In the genomic region with DNA sequence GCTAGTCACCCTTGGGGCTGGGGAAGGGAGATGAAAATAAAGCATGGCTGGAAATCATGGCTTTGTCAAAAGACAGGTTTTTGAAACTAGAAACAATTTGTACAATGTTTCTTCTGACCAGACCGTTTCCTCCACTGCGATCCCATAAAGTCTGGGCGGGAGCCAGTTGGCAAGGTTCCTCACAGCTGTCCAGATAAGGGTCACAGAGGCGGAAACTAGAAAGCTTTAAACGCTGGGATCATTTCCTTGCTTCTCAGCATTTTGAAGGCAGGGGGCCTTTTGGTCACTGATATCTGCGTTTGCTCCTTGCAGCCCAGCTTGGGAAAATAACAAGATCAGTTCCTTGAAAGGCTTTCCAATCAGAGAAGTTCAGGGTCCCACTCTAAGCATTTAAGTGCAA, we compare ENCODE assay signal across 10 mouse cellular contexts.
A peak's percentile ranks its signal among the peaks of the same experiment; 100 is the strongest.
DNase-seq lines count a peak whose midpoint lies in the region; ATAC-seq and TF ChIP-seq lines count a peak whose summit lies in the region.
"Had no signal": no experiment of that assay in that cellular context is flagged by ENCODE, and none has a peak within 500 bp of the region (broad histone marks: within the 10 kb centered on the region; RNA-seq: fewer than 3 reads in every experiment).

No protein-coding gene starts in this region.

- 21% methylated on average over 6 of the region's 6 CpGs for WGBS in heart, embryonic 10.5 days
- WGBS in kidney, embryonic 16.5 days, result 7% methylated on average over 6 of the region's 6 CpGs
- 26% methylated on average over 6 of the region's 6 CpGs for WGBS in forebrain, postnatal 0 days

- H3K27ac ChIP-seq in heart, embryonic 10.5 days, result peak overlapping the region; percentile 64
- H3K27ac ChIP-seq in kidney, embryonic 16.5 days (ENCODE audit: low read length), result peak overlapping the region; percentile 58
- no peak overlapping the region for H3K27ac ChIP-seq in forebrain, postnatal 0 days (ENCODE audit: low read depth, low read length)
- H3K27ac ChIP-seq: neural tube, embryonic 12.5 days had no signal

- H3K79me2 ChIP-seq in myocyte (ENCODE audit: control insufficient read depth, insufficient read depth), result no peaks in the 10 kb centered on the region

- H3K9me3 ChIP-seq in heart, embryonic 10.5 days, result no peaks in the 10 kb centered on the region
- no peaks in the 10 kb centered on the region for H3K9me3 ChIP-seq in kidney, embryonic 16.5 days (ENCODE audit: low read length)
- no peaks in the 10 kb centered on the region for H3K9me3 ChIP-seq in forebrain, postnatal 0 days (ENCODE audit: low read length)
- H3K9me3 ChIP-seq: neural tube, embryonic 12.5 days had no signal

- H3ac ChIP-seq in myocyte (ENCODE audit: control insufficient read depth, insufficient read length), result no peak overlapping the region

- H3K27me3 ChIP-seq in heart, embryonic 10.5 days (ENCODE audit: insufficient read depth, poor library complexity, severe bottlenecking), result no peaks in the 10 kb centered on the region
- no peaks in the 10 kb centered on the region for H3K27me3 ChIP-seq in kidney, embryonic 16.5 days (ENCODE audit: insufficient read depth, low read length)
- H3K27me3 ChIP-seq in myocyte (ENCODE audit: control insufficient read depth, insufficient read depth, insufficient read length), result no peaks in the 10 kb centered on the region
- H3K27me3 ChIP-seq in forebrain, postnatal 0 days (ENCODE audit: insufficient read depth, low read length), result no peaks in the 10 kb centered on the region
- H3K27me3 ChIP-seq: neural tube, embryonic 12.5 days had no signal

- H3K4me3 ChIP-seq in heart, embryonic 10.5 days, result no peak overlapping the region
- H3K4me3 ChIP-seq in kidney, embryonic 16.5 days (ENCODE audit: low read length), result no peak overlapping the region
- H3K4me3 ChIP-seq in myocyte, result no peak overlapping the region
- H3K4me3 ChIP-seq in forebrain, postnatal 0 days (ENCODE audit: low read depth, low read length), result no peak overlapping the region
- H3K4me3 ChIP-seq: neural tube, embryonic 12.5 days had no signal

- DNase-seq in left cerebral cortex, postnatal 4 days, result peak; percentile 78
- DNase-seq in left cerebral cortex, adult 11 months (ENCODE audit: low spot score), result no peak
- peak; percentile 24 for DNase-seq in brain, adult 2 months (ENCODE audit: low read depth, low spot score)
- peak; percentile 85 for DNase-seq in heart, embryonic 10.5 days (ENCODE audit: low spot score)
- no peak for DNase-seq in forebrain, postnatal 0 days
- DNase-seq in thymus, adult 18-20 months, result no peak

- H3K4me1 ChIP-seq in heart, embryonic 10.5 days, result peaks cover 11% of the 10 kb centered on the region; the same call in 1 of the 2 replicates
- H3K4me1 ChIP-seq in kidney, embryonic 16.5 days (ENCODE audit: insufficient read depth, low read length), result peaks cover 21% of the 10 kb centered on the region
- no peaks in the 10 kb centered on the region for H3K4me1 ChIP-seq in forebrain, postnatal 0 days (ENCODE audit: insufficient read depth)
- H3K4me1 ChIP-seq: neural tube, embryonic 12.5 days had no signal

- intact Hi-C loops in left cerebral cortex, postnatal 4 days (cut with DNase I), result no loop called here

- H3K4me2 ChIP-seq in kidney, embryonic 16.5 days (replicated peaks; ENCODE audit: low read depth, low read length), result no peak overlapping the region
- peak overlapping the region; percentile 70 for H3K4me2 ChIP-seq in myocyte (ENCODE audit: low read depth)
- no peak overlapping the region for H3K4me2 ChIP-seq in forebrain, postnatal 0 days (ENCODE audit: low read depth)
- H3K4me2 ChIP-seq: neural tube, embryonic 12.5 days had no signal

- no peak for TF ChIP-seq POLR2A in myocyte (IDR thresholded peaks at IDR 0.05; ENCODE audit: insufficient read length, low read depth)

- ATAC-seq in kidney, embryonic 16.5 days (ENCODE audit: low FRiP score, low TSS enrichment), result peak; percentile 82
- ATAC-seq in forebrain, postnatal 0 days, result no peak

- no peak overlapping the region for H3K9ac ChIP-seq in kidney, embryonic 16.5 days (replicated peaks; ENCODE audit: low read length)
- H3K9ac ChIP-seq in forebrain, postnatal 0 days, result no peak overlapping the region
- H3K9ac ChIP-seq: neural tube, embryonic 12.5 days had no signal

- H3K36me3 ChIP-seq in heart, embryonic 10.5 days, result no peaks in the 10 kb centered on the region
- no peaks in the 10 kb centered on the region for H3K36me3 ChIP-seq in kidney, embryonic 16.5 days (ENCODE audit: insufficient read depth, low read length)
- H3K36me3 ChIP-seq in myocyte (ENCODE audit: control insufficient read depth, insufficient read depth), result no peaks in the 10 kb centered on the region
- H3K36me3 ChIP-seq in forebrain, postnatal 0 days (ENCODE audit: insufficient read depth), result no peaks in the 10 kb centered on the region
- H3K36me3 ChIP-seq: G1E; neural tube, embryonic 12.5 days had no signal

- no peak for TF ChIP-seq CTCF in forebrain, postnatal 0 days (IDR thresholded peaks at IDR 0.05; ENCODE audit: low read depth)

TF ChIP-seq in myocyte, 11 proteins besides CTCF, POLR2A, EP300 and RAD21:
- no peak for TF ChIP-seq REST (IDR thresholded peaks at IDR 0.05; ENCODE audit: insufficient read depth, insufficient read length)
- TF ChIP-seq MYOD1 (IDR thresholded peaks at IDR 0.05; ENCODE audit: control insufficient read depth in 1 of 3, insufficient read length in 2 of 3, low read depth in 2 of 3), result peak in 2 of 3 experiments; percentile 55 to 68
- TF ChIP-seq MYOG (IDR thresholded peaks at IDR 0.05; ENCODE audit: control insufficient read depth in 1 of 3, insufficient read depth in 1 of 3, insufficient read length in 2 of 3, low read depth in 2 of 3), result peak in 1 of 3 experiments; percentile 52
- TF ChIP-seq MAX (IDR thresholded peaks at IDR 0.05; ENCODE audit: low read depth), result no peak
TF ChIP-seq in myocyte: peak in this region for 2.

Comparison
In these comparisons a context has a peak if more than half of its experiments do, and no peak if none do; other contexts are left out.
1. DNase-seq: peak in left cerebral cortex, postnatal 4 days (single experiment), brain, adult 2 months (single experiment) and heart, embryonic 10.5 days (single experiment); none in left cerebral cortex, adult 11 months (single experiment), forebrain, postnatal 0 days (single experiment) and thymus, adult 18-20 months (0 of 2).